Mouse (Mus musculus) embryo, embryonic 10 days (tissue): Measurements from ENCODE around the gene Rab34.

Experiments
- DNase-seq: peaks from one replicate; pipeline ENCODE4 v3.0.0-alpha.2; 2015; ENCODE audit warnings: low spot score

Gene Rab34

GRCm38 (mm10) chr11:78164924-78165760 is 23.1 kb upstream of the Rab34 start, which contains the start of gene Traf4:
Traf4 (minus strand) TSS chr11:78165589.
- DNase-seq = peak; percentile 90

- no peak for DNase-seq
Measured at GRCm38 (mm10) chr11:78165761-78166109, 22.5 kb upstream of the Rab34 start.

- peak; percentile 36 for DNase-seq
Measured at GRCm38 (mm10) chr11:78166161-78166560, 22.1 kb upstream of the Rab34 start.

- DNase-seq = no peak
Measured at GRCm38 (mm10) chr11:78166640-78167039, 21.6 kb upstream of the Rab34 start.

- DNase-seq = no peak
Measured at GRCm38 (mm10) chr11:78167257-78167959, 20.8 kb upstream of the Rab34 start.

- no peak for DNase-seq
Measured at GRCm38 (mm10) chr11:78168541-78169468, 19.4 kb upstream of the Rab34 start.

- DNase-seq = no peak
Measured at GRCm38 (mm10) chr11:78170306-78170705, 17.9 kb upstream of the Rab34 start.

GRCm38 (mm10) chr11:78171328-78171727 is 16.9 kb upstream of the Rab34 start:
- DNase-seq = no peak

GRCm38 (mm10) chr11:78172034-78172747 is 16.0 kb upstream of the Rab34 start:
- DNase-seq = no peak

- no peak for DNase-seq
Measured at GRCm38 (mm10) chr11:78172748-78173383, 15.4 kb upstream of the Rab34 start.

- DNase-seq = no peak
Measured at GRCm38 (mm10) chr11:78174506-78174905, 13.7 kb upstream of the Rab34 start.

- no peak for DNase-seq
Measured at GRCm38 (mm10) chr11:78175771-78176401, 12.3 kb upstream of the Rab34 start.

GRCm38 (mm10) chr11:78176402-78176862 is 11.8 kb upstream of the Rab34 start, which contains the start of the genes Nek8 and Tlcd1:
Nek8 (minus strand) TSS chr11:78176675.
Tlcd1 (plus strand) TSS chr11:78176711.
- peak; percentile 95 for DNase-seq

GRCm38 (mm10) chr11:78176905-78177331 is 11.3 kb upstream of the Rab34 start:
- no peak for DNase-seq

GRCm38 (mm10) chr11:78177437-78177836 is 10.8 kb upstream of the Rab34 start:
- peak; percentile 59 for DNase-seq

GRCm38 (mm10) chr11:78177903-78178858 is 10.0 kb upstream of the Rab34 start:
- DNase-seq = peak; percentile 98

GRCm38 (mm10) chr11:78178859-78179437 is 9.3 kb upstream of the Rab34 start:
- peak; percentile 72 for DNase-seq

- DNase-seq = peak; percentile 43
Measured at GRCm38 (mm10) chr11:78179438-78179999, 8.7 kb upstream of the Rab34 start.
